Mouse (Mus musculus): ENCODE results near the gene Efna5. TPM values are rescaled to one million over a fixed set of nuclear protein-coding genes. Genes with fewer than 3 reads are reported as not detected.

Gene Efna5
- 3.2 and 4.2 TPM in 2 replicates for polyA plus RNA-seq (2012; rRNA removed; ENCODE audit: low replicate concordance)

GRCm38 (mm10) chr17:62881176-62881790, at the start of gene Efna5:
Gene Efna5 (minus strand): TSS chr17:62881317.

Data from mammary gland, adult 2 months (tissue).